Mouse (Mus musculus) adrenal gland, postnatal 14 days (tissue): ENCODE results near the gene Ralgps1. TPM values are rescaled to one million over a fixed set of nuclear protein-coding genes. Genes with fewer than 3 reads are reported as not detected.

ENCODE experiments used
- DNase-seq: peaks from one replicate; pipeline ENCODE4 v3.0.0; 2021; ENCODE audit warnings: mixed read lengths
- total RNA-seq: library from RNA; stranded (reverse); gene quantifications from 2 replicates; pipeline ENCODE4 v1.2.3, GENCODE M21; 2021

Gene Ralgps1
- total RNA-seq, 1 experiment from 2014 or later: 3.7 TPM

GRCm38 (mm10) chr2:33279758-33280157, 91.5 kb downstream of the Ralgps1 start:
- DNase-seq: no peak

DNA sequence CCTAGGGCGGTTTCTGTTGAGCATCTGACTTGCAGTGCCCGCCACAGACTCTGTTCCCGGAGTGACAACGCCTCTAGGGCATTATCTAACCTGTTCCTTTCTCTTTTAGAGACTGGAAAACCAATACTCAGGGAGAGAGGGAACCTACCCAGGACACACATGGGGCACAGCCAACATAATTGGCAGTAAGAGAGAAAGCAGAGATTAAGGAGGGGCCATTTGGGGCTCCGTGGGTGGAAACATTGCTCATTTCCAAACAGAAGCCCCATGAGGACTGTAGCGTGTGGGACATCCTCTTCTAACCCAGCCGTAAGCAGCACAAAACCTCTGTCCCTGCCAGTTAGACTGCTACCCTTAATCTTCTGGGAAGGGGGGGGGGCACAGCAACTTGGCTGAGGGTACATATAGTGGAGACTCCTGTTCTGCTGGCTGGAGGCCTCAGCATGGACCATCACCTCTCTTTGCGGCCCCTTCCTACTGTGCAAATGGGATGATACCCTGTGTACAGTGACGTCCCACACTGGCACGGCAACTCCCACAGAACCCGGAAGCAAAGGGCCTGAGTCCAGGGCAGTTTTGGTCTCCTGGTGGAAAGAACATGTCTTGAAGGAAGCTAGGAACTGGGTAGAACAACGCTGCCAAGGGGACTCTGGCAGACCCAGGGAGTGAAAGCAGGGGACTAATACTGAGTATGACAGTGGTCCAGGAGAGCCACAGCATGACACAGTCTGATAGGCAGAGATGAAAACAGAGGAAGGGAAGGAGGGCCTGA, 96.4 kb downstream of the Ralgps1 start:
- DNase-seq: peak; percentile 49

DNA sequence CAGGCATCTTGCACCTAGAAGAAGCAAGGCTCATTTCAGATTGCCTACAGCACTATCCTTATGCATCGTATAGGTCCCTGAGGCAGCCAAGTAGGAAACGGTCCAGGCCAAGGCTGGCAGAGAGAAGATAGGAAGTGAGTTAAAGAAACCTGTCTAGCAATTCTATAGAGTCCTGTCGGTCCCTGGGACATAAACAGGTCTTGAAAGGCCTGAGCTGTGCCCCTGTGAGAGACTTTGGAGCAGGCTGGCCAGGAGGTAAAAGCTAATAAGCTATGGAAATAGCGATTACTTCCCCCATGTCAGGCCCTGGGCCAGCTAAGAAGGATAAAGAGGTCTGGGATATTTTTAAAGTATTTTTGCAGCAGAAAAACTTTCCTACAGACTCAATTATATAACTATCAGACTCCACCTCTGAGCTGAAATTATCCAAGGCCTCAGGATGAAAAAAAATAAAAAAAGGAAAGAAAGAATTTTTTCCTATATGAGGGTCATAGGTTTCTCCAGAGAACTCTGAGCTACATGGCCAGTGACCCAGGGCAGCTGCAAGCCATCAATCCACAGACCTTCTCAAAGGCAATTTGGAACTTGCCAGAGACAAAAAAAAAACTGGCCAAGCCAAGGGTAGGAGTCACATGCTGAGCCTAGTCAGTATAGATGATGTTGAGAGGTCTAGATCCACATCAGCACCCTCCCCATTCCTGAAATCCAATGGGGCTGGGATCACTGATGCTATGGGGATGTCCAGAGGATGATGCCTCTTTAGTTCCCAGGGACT, 98.4 kb downstream of the Ralgps1 start:
- no peak for DNase-seq

GRCm38 (mm10) chr2:33271511-33271910, 99.8 kb downstream of the Ralgps1 start:
- no peak for DNase-seq

DNA sequence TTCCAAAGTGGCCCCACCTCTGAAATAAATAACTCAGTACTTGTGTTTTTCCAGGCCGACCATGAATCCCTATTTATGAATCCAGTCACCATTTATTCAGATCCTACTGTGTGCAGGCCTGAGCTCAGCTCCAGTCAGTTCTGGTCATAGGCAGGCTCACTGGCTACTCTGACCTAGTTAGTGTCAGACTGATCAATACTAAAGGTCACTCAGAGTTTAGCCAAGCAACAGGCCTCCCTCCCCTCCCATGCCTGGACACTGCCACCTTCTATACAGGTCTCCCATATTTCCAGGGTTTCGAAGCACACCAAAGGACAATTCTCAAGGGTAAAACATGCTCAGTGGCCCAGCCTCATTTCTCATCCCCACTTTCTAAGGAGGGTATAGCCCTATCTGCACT, 100.7 kb downstream of the Ralgps1 start:
- no peak for DNase-seq

DNA sequence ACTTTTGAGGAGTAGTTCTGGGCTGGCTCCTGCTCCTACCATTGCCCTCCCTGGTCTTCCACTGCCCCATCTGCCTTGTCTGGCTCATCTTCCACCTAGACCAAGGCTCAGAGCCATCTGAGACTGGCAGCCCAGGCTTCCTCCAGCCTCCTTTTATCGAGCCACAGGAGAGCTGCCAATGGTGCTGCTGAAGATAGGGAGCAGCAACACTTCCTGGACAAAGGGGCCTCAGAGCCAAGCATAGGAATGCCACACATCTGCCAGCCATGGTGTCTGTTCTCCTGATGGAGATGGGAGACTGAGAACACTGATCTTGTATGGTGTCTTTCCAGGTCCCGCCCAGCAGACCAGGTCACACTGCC, 102.2 kb downstream of the Ralgps1 start:
- DNase-seq: no peak

GRCm38 (mm10) chr2:33268384-33269131, 102.7 kb downstream of the Ralgps1 start:
- DNase-seq: peak; percentile 55

GRCm38 (mm10) chr2:33267075-33267474, 104.2 kb downstream of the Ralgps1 start:
- no peak for DNase-seq

DNA sequence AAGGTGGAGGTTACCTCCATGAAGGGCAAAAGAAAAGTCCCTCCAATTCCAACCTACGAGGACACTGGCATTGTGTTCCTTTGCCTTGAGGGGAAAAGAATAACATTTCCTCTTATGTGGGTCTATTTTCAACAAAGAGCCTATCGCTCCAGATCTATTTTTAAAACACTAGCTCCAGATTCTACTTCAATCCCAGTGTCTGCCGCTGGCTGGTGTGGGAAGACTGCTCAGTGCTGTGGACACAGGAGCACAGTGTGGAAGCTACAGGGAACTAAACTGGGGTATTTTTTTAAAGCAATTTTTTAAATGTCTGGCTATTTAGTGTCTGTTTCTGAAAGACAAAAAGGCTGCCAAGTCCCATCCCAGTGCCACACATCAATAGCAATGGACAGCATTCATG, 105.5 kb downstream of the Ralgps1 start:
- no peak for DNase-seq

- DNase-seq: no peak
Observed at GRCm38 (mm10) chr2:33261475-33261874, 109.8 kb downstream of the Ralgps1 start.

DNA sequence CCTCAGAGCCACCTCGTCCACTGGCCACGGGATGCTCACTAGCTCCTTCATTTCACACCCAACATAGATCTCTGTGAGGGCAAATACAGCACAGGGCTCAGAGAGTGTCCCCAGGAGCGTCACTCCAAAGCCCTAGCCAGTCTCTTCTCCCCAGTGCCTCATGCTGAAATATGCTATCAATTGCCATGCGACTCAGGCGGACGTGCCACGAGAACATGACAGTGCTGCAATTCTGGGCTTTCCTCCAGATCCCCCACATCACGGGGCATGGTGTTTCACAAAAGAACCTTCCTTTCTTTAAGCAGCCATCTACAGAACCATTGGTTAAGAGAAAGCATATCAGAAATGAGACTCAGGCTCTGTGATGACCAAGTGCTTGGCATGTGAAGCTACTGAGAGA, 110.5 kb downstream of the Ralgps1 start:
- DNase-seq: no peak

DNA sequence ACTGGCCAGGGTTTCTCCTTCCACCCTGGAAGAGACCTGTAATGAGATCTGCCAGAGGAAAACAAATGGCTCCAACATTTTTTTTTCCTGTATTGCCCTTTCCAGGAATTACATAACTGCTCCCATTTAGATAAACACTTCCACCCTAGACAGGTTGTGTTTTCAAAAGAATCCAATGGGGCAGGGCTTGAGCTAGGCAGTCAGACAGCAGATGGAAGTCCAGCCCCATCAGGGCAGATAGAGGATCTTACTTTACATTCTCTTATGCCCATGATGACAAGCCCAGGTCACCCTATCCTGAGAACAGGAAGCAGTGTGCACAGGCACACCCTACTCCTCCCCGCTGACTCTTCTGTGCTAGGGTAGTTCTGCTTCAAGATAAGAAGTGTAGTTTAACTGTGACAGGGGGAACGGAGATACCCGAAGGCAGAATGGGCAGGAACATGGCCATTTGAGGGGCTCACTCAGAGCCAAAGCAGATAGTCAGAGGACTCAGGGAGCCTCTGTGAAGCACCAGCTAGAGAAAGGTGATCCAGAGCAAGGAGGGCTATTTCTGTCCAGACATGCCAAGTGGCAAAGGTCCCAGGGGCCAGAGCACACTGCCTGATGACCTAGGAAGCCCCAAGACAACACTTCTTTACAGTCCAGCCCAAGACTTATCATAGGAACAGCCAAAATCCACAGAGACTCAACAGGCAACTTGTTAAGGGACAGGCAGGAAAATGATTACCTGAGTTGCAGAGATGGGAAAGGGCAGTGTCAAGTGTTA, 114.3 kb downstream of the Ralgps1 start:
- DNase-seq: no peak

DNA sequence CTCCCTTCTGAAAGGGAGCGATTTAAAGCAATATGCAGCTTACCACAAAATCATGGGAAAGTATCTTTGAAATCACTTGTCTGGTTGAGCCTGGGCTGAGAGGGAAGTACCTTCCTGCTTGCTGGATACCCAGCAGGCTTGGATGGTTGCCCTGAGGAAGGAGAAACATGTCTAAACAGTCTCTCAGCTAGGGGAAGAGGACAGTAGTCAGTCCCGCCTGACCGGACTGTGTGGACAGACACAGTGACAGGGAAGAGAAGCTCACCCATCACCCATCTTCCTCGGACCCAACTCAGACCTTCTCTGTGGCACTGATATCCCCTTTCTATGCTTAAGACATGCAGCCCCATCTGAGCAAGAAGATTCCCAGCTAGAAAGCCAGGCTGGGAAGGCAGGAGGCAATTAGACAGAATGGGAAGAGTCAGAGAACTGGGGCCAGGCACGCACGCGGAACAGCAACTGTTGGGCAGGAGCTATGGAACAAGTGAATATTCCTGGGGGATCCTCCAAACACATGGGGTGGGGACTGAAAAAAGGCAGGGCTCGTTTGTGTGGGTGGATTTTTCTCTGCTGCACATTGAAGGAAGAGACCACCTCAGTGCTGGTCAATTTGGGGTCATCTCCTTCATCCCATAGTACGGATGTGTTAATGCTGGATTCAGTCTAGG, 116.8 kb downstream of the Ralgps1 start:
- DNase-seq: no peak

- peak; percentile 28 for DNase-seq
Observed at GRCm38 (mm10) chr2:33253572-33254190, 117.6 kb downstream of the Ralgps1 start.

DNA sequence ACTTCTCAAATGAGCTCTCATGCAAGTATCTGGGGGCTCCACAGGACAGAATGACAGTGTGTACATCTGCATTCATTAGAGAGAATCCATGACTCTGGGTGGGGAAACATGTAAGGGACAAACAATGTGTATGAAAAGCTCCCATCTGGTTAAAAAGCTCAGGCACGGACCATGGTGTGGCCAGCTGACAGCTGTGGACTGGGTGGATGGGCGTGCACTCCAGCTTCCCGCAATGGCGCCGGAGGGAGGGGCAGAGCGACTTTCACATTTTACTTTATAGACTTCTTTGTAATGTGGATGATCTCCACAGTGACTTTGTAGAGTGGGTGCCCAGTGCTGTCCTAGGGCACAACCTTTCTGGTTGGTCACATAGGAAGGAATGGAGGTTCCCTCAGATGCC, 118.5 kb downstream of the Ralgps1 start:
- no peak for DNase-seq

GRCm38 (mm10) chr2:33249922-33250633, 121.2 kb downstream of the Ralgps1 start:
- no peak for DNase-seq

DNA sequence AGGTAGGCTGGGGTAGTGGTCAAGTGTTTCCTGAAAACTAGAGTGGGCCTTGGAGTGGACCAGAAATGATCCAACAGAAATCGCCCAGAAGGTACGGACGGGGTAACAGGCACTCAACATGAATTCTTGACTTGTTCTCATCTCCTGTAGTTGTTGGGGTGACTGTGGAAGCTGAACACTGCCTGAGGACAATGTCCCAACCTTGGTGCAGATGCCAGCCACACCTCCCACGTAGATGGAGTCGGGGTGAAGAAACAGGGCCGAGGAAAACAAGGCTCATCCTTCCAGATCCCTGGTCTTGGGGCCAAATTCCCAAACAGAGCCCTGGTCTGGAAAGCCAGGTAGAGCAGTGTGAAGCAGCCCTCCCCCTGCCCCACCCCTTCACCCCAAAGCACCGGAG, 122.7 kb downstream of the Ralgps1 start:
- DNase-seq: no peak

DNA sequence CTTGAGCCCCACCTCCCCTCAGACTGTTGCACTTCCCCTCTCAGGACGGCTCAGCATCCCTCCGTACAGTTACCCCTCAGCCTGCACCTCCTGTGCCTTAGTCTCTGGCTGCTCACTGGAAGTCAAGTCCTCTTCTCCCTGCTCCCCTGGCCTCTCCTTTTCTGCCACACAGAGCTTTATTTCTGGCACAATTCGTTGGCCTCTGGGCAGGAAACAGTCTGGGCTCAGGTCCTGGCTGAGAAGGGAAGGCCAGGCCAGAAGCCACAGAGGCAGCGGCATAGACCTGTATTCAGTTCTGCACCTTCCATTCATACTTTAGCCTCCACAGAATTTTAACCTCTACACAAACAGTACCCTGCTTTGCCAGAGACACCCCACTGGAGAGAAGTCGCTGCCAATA, 124.4 kb downstream of the Ralgps1 start:
- DNase-seq: no peak

DNA sequence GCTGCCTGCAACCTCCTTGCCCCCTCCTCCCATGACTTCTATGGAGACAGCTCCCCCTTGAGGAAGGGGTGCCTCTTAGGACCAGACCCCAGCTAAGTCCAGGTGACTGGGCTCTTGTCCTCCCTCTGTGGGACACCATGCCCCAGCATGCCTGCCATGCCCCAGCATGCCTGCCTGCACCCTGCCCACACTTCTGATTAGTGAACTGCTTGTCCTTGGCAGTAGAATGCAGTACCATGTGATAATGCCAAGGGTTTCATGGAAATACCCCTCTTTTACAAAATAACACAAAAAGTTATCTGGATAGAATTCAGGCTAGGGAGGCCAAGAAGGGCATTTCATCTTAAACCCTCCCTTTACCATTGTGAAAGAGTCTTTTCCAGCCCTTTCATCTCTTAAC, 125.9 kb downstream of the Ralgps1 start:
- DNase-seq: peak; percentile 49

DNA sequence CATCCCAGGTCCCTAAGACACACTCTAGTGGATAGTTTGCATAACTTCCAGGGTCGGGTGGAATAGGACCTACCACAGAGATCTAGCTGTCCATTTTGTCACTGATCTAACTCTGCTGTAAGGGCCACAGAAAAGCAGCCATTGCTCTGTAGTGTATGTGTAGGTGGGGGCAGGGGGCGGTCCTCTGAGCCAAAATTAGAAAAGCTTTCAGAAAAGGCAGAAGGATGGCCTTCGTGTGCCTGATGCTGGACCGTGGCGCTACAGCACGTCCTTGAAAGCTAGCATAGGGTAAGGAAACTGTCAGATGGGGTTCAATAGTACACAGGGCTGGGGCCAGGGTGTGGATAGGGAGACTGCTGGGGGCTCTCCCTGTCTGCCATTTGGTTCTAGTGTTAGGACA, 126.4 kb downstream of the Ralgps1 start:
- DNase-seq: peak; percentile 32

GRCm38 (mm10) chr2:33237581-33237980, 133.7 kb downstream of the Ralgps1 start:
- no peak for DNase-seq
